Mouse (Mus musculus) hindbrain, embryonic 12.5 days (tissue): ENCODE results near the gene Spp2. TPM values are rescaled to one million over a fixed set of nuclear protein-coding genes. Genes with fewer than 3 reads are reported as not detected.
A peak's percentile ranks its signal among the peaks of the same experiment; 100 is the strongest.

Experiments used
- ATAC-seq: fragments of 200-750 bp; cut with Nextera tagmentation; 2 replicates; pipeline ENCODE4 v1.8.0; 2017; ENCODE audit warnings: moderate TSS enrichment; ENCODE audit not compliant: low FRiP score
- H3K27ac ChIP-seq: fragments of 300-500 bp; sonication (generic); 2 replicates; pipeline ENCODE4 v1.5.1; 2016; ENCODE audit warnings: mild to moderate bottlenecking
- H3K27me3 ChIP-seq: fragments of 300-500 bp; sonication (generic); 2 replicates; pipeline ENCODE4 v1.6.1; 2016; ENCODE audit warnings: mild to moderate bottlenecking
- H3K36me3 ChIP-seq: fragments of 300-500 bp; sonication (generic); 2 replicates; pipeline ENCODE4 v1.6.1; 2016; ENCODE audit warnings: mild to moderate bottlenecking
- H3K4me1 ChIP-seq: fragments of 300-500 bp; sonication (generic); 2 replicates; pipeline ENCODE4 v1.6.1; 2016
- H3K4me2 ChIP-seq: fragments of 300-500 bp; sonication (generic); replicated peaks from 2 replicates; pipeline ENCODE4 v1.6.1; 2016; ENCODE audit warnings: mild to moderate bottlenecking
- H3K4me3 ChIP-seq: fragments of 300-500 bp; sonication (generic); 2 replicates; pipeline ENCODE4 v1.5.1; 2016; ENCODE audit warnings: mild to moderate bottlenecking
- H3K9ac ChIP-seq: fragments of 300-500 bp; sonication (generic); 2 replicates; pipeline ENCODE4 v1.6.1; 2016; ENCODE audit warnings: mild to moderate bottlenecking, moderate library complexity
- H3K9me3 ChIP-seq: fragments of 300-500 bp; sonication (generic); replicated peaks from 2 replicates; pipeline ENCODE4 v1.6.1; 2016; ENCODE audit warnings: mild to moderate bottlenecking
- WGBS: fragments of 180-500 bp; shearing (Covaris S2); methylation state at CpG from one replicate; pipeline ENCODE4 v1.1.7; 2016; 5-methylcytosine and 5-hydroxymethylcytosine counted together
- polyA plus RNA-seq: library from polyadenylated mRNA; unstranded; fragments of >200 nt; fragmentation: Nextera tagmentation; extraction: Ambion mirVana; gene quantifications from 2 replicates; pipeline ENCODE4 v1.2.1, GENCODE M21; 2016

Gene Spp2
- polyA plus RNA-seq, 1 experiment from 2014 or later = not detected

DNA sequence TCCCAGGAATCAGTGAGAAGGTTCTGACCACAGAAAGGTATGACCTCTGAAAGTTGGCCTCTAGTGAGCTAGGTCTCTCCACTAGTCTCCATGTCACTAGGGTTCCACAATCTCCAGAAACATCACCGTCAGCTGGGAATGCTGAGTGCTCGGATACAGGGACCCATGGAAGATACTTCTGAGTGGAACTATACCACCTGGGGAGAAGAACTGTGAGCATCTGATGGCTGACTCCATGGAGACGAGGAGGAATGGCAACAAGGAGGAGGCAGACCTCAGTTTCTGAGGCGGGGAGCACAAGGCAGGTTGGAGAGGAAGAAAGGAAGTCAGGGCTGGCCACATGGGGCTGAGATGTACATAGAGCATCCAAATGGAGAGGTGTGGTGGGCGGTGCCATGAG lies 52.9 kb downstream of the Spp2 start:
- ATAC-seq = no peak
- WGBS = 76% methylated on average over 5 of the region's 5 CpGs
- no peak overlapping the region for H3K9ac ChIP-seq
- H3K36me3 ChIP-seq = no peaks in the 10 kb centered on the region
- peaks cover 7% of the 10 kb centered on the region; the same call in 1 of the 2 replicates for H3K4me1 ChIP-seq
- H3K27me3 ChIP-seq = no peaks in the 10 kb centered on the region
- H3K4me2 ChIP-seq = no peak overlapping the region
- H3K27ac ChIP-seq = no peak overlapping the region
- no peaks in the 10 kb centered on the region; the same call in 1 of the 2 replicates for H3K9me3 ChIP-seq
- no peak overlapping the region for H3K4me3 ChIP-seq

- no peak for ATAC-seq
- no peak overlapping the region for H3K4me2 ChIP-seq
- no peaks in the 10 kb centered on the region for H3K36me3 ChIP-seq
- H3K27me3 ChIP-seq = no peaks in the 10 kb centered on the region
- 29% methylated on average over 1 of the region's 1 CpGs for WGBS
- H3K9me3 ChIP-seq = no peaks in the 10 kb centered on the region; the same call in 1 of the 2 replicates
- peaks cover 7% of the 10 kb centered on the region; the same call in 1 of the 2 replicates for H3K4me1 ChIP-seq
- no peak overlapping the region for H3K9ac ChIP-seq
- no peak overlapping the region for H3K4me3 ChIP-seq
- no peak overlapping the region for H3K27ac ChIP-seq
These were observed 54.3 kb downstream of the Spp2 start for GRCm38 (mm10) chr1:88461096-88461495.

DNA sequence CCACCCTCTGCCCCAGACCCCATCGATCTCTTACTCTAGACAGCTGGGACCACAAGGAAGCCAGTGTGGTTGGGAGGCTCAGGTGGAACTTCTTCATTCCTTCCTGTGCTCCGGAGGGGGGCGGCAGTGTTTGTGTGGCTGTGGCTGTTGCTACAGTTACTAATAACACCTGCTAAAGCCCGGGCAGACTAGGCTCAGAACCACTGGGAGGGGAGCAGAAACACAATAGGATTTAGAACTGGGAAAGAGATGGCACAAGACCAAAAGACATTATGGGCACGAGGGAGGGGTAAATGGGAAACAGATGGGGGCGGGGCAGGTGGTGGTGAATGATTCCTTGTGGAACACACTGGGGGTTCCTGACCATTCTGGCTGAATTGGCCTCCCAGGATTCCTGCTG lies 55.7 kb downstream of the Spp2 start:
- Histone ChIP-seq H3K36me3 (no peaks in the 10 kb centered on the region), H3K4me2 (no peak overlapping the region), H3K4me3 (no peak overlapping the region), H3K4me1 (peaks cover 7% of the 10 kb centered on the region; the same call in 1 of the 2 replicates), H3K9me3 (no peaks in the 10 kb centered on the region; the same call in 1 of the 2 replicates), H3K27me3 (no peaks in the 10 kb centered on the region), H3K27ac (no peak overlapping the region), H3K9ac (no peak overlapping the region)
- WGBS = 37% methylated on average over 6 of the region's 6 CpGs
- no peak for ATAC-seq

DNA sequence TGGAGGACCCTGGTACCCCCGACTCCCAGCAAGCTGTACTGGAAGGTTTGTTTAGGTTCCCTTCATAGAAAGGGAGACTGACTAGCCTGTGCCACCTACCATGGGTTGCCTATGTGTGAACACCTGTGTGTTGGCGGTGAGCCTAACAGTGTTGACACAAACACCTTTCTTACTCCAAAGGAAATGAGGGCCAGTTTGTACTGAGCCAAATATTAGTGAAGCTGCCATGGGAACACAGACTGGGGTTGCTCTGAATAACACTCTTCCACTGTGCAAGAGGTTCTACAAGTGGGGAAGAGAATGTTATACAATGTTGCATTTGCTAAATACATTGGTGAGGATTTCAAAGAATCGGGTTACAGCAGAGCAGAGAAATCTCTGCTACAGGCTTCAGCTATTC lies 56.5 kb downstream of the Spp2 start:
- Histone ChIP-seq H3K4me3 (no peak overlapping the region), H3K4me2 (no peak overlapping the region), H3K27me3 (no peaks in the 10 kb centered on the region), H3K9ac (no peak overlapping the region), H3K4me1 (peaks cover 7% of the 10 kb centered on the region; the same call in 1 of the 2 replicates), H3K36me3 (no peaks in the 10 kb centered on the region), H3K9me3 (no peaks in the 10 kb centered on the region; the same call in 1 of the 2 replicates), H3K27ac (no peak overlapping the region)
- no peak for ATAC-seq
- 94% methylated on average over 3 of the region's 3 CpGs for WGBS

- Histone ChIP-seq H3K9ac (no peak overlapping the region), H3K27ac (no peak overlapping the region), H3K4me2 (no peak overlapping the region), H3K4me3 (no peak overlapping the region), H3K27me3 (no peaks in the 10 kb centered on the region), H3K36me3 (no peaks in the 10 kb centered on the region), H3K4me1 (peaks cover 7% of the 10 kb centered on the region; the same call in 1 of the 2 replicates), H3K9me3 (no peaks in the 10 kb centered on the region; the same call in 1 of the 2 replicates)
- 70% methylated on average over 6 of the region's 6 CpGs for WGBS
- no peak for ATAC-seq
These were observed 57.5 kb downstream of the Spp2 start for GRCm38 (mm10) chr1:88464109-88464905.

GRCm38 (mm10) chr1:88465722-88466121 lies 59.0 kb downstream of the Spp2 start:
- H3K9ac ChIP-seq = no peak overlapping the region
- no peaks in the 10 kb centered on the region for H3K27me3 ChIP-seq
- 69% methylated on average over 4 of the region's 4 CpGs for WGBS
- ATAC-seq = no peak
- H3K27ac ChIP-seq = no peak overlapping the region
- no peaks in the 10 kb centered on the region for H3K9me3 ChIP-seq
- no peak overlapping the region for H3K4me3 ChIP-seq
- no peaks in the 10 kb centered on the region for H3K36me3 ChIP-seq
- H3K4me2 ChIP-seq = no peak overlapping the region
- H3K4me1 ChIP-seq = peaks cover 7% of the 10 kb centered on the region; the same call in 1 of the 2 replicates

GRCm38 (mm10) chr1:88466325-88467064 lies 59.7 kb downstream of the Spp2 start:
- Histone ChIP-seq H3K27me3 (no peaks in the 10 kb centered on the region), H3K4me1 (peaks cover 7% of the 10 kb centered on the region; the same call in 1 of the 2 replicates), H3K4me3 (no peak overlapping the region), H3K27ac (no peak overlapping the region), H3K9ac (no peak overlapping the region), H3K4me2 (no peak overlapping the region), H3K36me3 (no peaks in the 10 kb centered on the region), H3K9me3 (no peaks in the 10 kb centered on the region)
- ATAC-seq = no peak
- WGBS = 74% methylated on average over 8 of the region's 8 CpGs

DNA sequence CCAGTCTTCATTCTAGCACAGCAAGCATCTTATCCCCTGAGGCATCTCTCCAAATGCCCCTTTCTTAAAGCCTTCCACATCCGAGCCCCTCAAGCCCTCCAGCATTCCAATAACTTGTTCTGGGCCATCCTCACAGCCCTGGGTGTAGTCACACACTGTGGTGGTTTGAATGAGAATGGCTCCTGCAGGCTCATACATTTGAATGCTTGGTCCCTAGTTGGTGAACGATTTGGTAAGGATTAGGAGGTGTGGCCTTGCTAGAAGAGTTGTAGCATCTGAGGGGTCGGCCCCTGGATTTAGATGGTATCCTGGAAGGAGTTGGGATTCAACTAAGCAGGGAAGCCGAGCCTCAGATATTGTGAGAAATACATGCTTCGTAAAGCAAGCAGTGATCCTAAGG lies 61.1 kb downstream of the Spp2 start:
- no peaks in the 10 kb centered on the region for H3K27me3 ChIP-seq
- H3K4me2 ChIP-seq = no peak overlapping the region
- WGBS = 80% methylated on average over 5 of the region's 5 CpGs
- H3K9ac ChIP-seq = no peak overlapping the region
- H3K4me3 ChIP-seq = no peak overlapping the region
- no peak for ATAC-seq
- H3K36me3 ChIP-seq = no peaks in the 10 kb centered on the region
- no peak overlapping the region for H3K27ac ChIP-seq
- H3K4me1 ChIP-seq = peaks cover 6% of the 10 kb centered on the region; the same call in 1 of the 2 replicates
- H3K9me3 ChIP-seq = no peaks in the 10 kb centered on the region

- Histone ChIP-seq H3K4me3 (no peak overlapping the region), H3K4me2 (no peak overlapping the region), H3K4me1 (peaks cover 6% of the 10 kb centered on the region; the same call in 1 of the 2 replicates), H3K36me3 (no peaks in the 10 kb centered on the region), H3K9ac (no peak overlapping the region), H3K27me3 (no peaks in the 10 kb centered on the region), H3K9me3 (no peaks in the 10 kb centered on the region), H3K27ac (no peak overlapping the region)
- WGBS = 100% methylated on average over 2 of the region's 2 CpGs
- ATAC-seq = no peak
These were observed 61.6 kb downstream of the Spp2 start for GRCm38 (mm10) chr1:88468335-88468734.

DNA sequence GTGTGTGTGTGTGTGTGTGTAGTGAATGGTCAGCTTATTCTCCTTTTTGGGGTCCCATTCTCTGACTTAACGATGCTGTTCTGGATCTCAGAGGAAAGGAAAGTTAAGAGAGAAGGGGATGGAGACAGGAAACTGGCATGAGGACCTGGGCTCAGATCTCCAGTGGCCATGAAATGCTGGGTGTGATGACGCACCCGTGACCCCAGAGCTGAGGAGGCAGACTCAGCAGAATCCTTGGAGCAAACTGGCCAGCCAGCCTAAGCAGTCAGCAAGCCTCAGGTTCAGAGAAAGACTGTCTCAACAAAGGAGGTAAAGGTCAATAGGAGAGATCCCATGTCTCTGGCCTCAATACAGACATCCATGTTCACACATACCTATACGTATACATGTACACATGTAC lies 63.0 kb downstream of the Spp2 start:
- Histone ChIP-seq H3K27ac (no peak overlapping the region), H3K9ac (no peak overlapping the region), H3K4me2 (no peak overlapping the region), H3K27me3 (no peaks in the 10 kb centered on the region), H3K4me1 (peaks cover 8% of the 10 kb centered on the region; the same call in 1 of the 2 replicates), H3K9me3 (no peaks in the 10 kb centered on the region), H3K4me3 (no peak overlapping the region), H3K36me3 (no peaks in the 10 kb centered on the region)
- 80% methylated on average over 4 of the region's 4 CpGs for WGBS
- no peak for ATAC-seq

- Histone ChIP-seq H3K27me3 (no peaks in the 10 kb centered on the region; the same call in 1 of the 2 replicates), H3K4me2 (no peak overlapping the region), H3K36me3 (no peaks in the 10 kb centered on the region), H3K4me3 (no peak overlapping the region), H3K4me1 (peaks cover 15% of the 10 kb centered on the region), H3K9ac (no peak overlapping the region), H3K9me3 (no peaks in the 10 kb centered on the region), H3K27ac (peak overlapping the region; percentile 4; the same call in 1 of the 2 replicates)
- WGBS = 15% methylated on average over 6 of the region's 6 CpGs
- no peak for ATAC-seq
These were observed 65.5 kb downstream of the Spp2 start for GRCm38 (mm10) chr1:88472258-88472657.

- ATAC-seq = no peak
- Histone ChIP-seq H3K4me3 (no peak overlapping the region), H3K27ac (no peak overlapping the region), H3K4me2 (no peak overlapping the region), H3K4me1 (peaks cover 22% of the 10 kb centered on the region), H3K9ac (no peak overlapping the region), H3K27me3 (no peaks in the 10 kb centered on the region; the same call in 1 of the 2 replicates), H3K36me3 (no peaks in the 10 kb centered on the region), H3K9me3 (no peaks in the 10 kb centered on the region)
- 66% methylated on average over 2 of the region's 2 CpGs for WGBS
These were observed 67.1 kb downstream of the Spp2 start for GRCm38 (mm10) chr1:88473899-88474298.
